Mouse (Mus musculus): ENCODE results near the gene Adgre5.
A peak's percentile ranks its signal among the peaks of the same experiment; 100 is the strongest.

Adgre5 gene

DNA sequence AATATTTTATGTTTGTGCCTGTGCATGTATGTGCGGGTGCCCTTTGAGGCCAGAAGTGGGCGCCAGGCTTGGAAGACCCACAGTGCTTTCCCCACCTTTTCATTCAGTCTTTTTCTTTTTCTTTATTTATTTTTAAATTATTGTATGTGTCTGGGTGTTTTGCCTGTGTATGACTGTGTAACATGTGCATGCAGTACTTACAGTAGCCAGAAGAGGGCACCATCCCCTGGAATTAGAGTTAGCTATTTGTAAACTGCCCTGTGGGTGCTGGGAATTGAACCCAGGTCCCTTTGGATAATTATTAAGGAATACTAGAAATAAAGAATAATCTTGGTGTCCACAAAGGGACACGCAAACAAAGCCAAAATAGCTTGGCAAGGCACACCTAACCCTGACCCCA is 15.1 kb upstream of the Adgre5 start:
- peak; percentile 38 to 54 for DNase-seq (ENCODE audit: low read depth in 2 of 2, low spot score in 2 of 2)

DNA sequence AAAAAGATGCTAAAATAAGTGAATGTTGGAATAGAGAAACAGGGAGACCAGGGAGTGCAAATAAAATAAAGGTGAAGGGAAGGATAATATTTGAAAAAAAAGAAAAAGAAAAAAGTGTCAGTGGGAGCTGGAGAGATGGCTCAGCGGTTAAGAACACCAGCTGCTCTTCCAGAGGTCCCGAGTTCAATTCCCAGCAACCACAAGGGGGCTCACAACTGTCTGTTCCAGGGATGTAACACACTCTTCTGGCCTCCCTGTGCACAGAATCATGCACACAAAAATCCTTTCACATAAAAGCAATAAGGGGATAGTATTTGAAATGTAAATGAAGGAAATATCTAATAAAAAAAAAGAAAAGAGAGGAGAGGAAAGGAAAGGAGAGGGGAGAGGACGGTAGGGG is 13.0 kb upstream of the Adgre5 start:
- DNase-seq (ENCODE audit: low read depth in 2 of 2, low spot score in 2 of 2), result no peak

DNA sequence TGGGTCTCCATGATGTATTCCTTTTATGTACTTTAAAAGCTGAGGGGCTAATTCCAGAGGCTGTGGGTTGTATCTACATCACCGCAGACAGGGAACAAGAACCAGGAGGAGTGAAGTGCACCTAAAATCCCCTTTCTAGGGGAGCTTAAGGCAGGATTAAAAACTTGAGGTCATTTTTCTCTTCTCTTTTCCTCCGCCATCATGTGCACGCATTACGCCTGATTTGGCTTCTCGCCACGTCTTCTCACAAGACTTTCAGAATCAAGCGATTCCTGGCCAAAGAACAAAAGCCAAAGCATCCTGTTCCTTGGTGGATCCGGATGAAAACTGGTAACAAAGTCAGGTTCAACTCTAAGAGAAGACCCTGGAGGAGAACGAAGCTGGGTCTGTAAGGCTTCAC is 8.1 kb upstream of the Adgre5 start:
- DNase-seq (ENCODE audit: low read depth in 2 of 2, low spot score in 2 of 2), result no peak

- peak; percentile 82 to 87 for DNase-seq (ENCODE audit: low read depth in 2 of 2, low spot score in 2 of 2)
Measured at GRCm38 (mm10) chr8:83748708-83749107, 7.6 kb upstream of the Adgre5 start.

- DNase-seq (ENCODE audit: low read depth in 2 of 2, low spot score in 2 of 2), result peak; percentile 65
Measured at GRCm38 (mm10) chr8:83747661-83748346, 6.7 kb upstream of the Adgre5 start.

DNA sequence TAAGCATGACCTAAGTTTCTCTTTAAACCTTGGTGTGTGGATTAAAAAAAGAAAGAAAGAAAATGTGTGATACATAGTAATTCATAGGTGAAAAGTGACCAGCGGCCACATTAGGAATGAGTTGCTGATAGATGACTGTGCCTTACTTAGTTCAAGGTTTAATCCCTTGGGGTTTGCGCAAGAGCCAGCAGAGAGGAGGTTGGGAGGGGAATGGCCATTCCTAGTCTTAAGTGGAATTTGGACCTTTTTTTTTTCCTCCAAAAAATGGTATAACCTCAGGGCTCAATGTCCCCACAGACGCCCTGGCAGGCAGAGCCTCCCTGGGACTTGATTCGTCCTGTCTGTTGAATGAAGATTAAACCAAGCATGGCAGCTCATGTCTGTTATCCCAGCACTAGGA is 2.9 kb upstream of the Adgre5 start:
- DNase-seq (ENCODE audit: low read depth in 2 of 2, low spot score in 2 of 2), result no peak

- DNase-seq (ENCODE audit: low read depth in 2 of 2, low spot score in 2 of 2), result no peak
Measured at GRCm38 (mm10) chr8:83742968-83743367, 1.8 kb upstream of the Adgre5 start.

DNA sequence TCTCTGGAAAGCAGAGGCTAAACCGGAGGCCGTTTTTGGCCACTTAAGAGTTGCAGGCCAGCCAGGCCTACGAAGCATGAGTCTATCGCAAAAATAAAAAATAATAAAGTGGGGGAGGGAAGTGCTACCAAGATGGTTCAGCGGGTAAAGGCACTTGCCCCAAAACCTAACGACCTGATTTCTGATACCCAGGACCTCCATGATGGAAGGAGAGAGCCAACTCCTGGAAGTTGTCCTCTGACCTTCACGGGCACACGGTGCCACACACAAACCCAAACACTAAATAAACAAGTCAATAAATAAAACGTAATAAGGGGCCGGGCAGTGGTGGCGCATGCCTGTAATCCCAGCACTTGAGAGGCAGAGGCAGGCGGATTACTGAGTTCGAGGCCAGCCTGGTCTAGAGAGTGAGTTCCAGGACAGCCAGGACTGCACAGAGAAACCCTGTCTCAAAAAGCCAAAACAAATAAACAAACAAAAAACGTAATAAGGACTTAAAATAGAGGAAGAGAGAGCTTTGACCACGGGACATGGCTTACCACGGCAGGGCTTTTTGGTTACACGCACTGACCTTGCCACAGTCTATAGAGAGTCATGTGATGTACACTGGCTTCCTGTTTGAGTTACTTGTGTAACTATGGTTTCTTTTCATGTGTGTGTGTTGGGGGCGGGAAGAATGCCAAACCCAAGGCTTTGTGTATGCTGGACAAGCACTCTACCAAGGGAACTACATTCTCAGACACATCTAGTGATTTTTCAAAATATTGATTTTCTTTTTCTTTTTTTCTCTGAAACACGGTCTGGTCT is 926 bp upstream of the Adgre5 start:
- DNase-seq (ENCODE audit: low read depth in 2 of 2, low spot score in 2 of 2), result peak; percentile 45 to 60

GRCm38 (mm10) chr8:83740586-83740975 is 545 bp downstream of the Adgre5 start:
- no peak for DNase-seq (ENCODE audit: low read depth in 2 of 2, low spot score in 2 of 2)

GRCm38 (mm10) chr8:83739711-83740468 is 1.2 kb downstream of the Adgre5 start:
- DNase-seq (ENCODE audit: low read depth in 2 of 2, low spot score in 2 of 2), result peak; percentile 79 to 80

DNA sequence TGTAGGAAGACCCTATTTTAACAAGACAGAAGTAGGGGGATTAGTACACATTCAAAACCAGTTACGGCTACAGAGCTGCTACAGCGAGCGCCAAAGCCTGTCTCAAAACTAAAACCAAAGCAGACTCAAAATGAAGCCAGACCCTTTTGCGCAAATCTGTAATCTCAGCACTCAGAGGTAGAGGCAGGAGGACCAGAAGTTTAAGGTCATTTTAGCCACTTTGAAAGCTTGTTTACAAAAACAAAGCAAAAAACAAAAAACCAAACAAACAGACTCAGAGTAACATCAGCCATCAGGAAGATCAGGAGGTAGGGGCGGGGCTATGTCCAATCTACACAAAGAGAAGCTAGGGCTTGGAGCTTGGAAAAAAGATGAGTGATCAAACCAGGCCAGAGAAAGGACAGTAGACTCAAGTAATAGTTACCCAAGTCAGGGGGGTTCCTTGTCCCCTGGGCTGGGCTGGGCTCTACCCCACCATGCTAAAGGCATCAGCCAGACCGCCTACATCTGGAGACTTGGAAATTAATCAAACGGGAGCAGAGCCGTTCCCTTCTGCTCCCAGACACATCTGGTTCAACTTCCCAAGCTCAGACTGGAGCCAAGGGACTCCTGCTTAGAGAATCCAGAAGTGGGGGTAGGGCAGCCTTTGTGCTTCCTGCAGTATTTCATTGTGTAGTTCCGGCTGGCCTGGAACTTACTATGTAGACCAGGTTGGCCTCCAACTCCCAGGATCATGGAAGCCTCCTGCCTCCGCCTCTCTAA is 2.0 kb downstream of the Adgre5 start:
- no peak for DNase-seq (ENCODE audit: low read depth in 2 of 2, low spot score in 2 of 2)

GRCm38 (mm10) chr8:83737852-83738562 is 3.1 kb downstream of the Adgre5 start:
- DNase-seq (ENCODE audit: low read depth in 2 of 2, low spot score in 2 of 2), result no peak

DNA sequence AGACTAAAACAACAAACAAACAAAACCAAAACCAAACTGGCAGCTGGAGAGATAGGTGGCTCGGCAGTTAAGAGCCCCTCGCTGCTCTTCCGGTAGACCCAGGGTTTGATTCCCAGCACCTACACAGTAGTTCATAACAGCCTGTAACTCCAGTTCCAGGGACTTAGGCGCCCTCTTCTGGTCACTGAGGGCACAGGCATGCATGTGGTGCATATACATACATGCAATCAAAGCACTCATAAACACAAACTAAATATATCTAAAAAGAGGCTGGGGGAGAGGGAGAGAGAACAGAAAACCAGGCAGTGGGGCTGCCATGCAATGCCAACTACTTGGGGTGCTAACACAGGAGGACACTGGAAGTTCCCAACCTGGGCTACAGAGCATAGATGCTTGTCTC is 3.8 kb downstream of the Adgre5 start:
- no peak for DNase-seq (ENCODE audit: low read depth in 2 of 2, low spot score in 2 of 2)

- peak; percentile 88 to 92 for DNase-seq (ENCODE audit: low read depth in 2 of 2, low spot score in 2 of 2)
Measured at GRCm38 (mm10) chr8:83736681-83737080, 4.4 kb downstream of the Adgre5 start.

DNA sequence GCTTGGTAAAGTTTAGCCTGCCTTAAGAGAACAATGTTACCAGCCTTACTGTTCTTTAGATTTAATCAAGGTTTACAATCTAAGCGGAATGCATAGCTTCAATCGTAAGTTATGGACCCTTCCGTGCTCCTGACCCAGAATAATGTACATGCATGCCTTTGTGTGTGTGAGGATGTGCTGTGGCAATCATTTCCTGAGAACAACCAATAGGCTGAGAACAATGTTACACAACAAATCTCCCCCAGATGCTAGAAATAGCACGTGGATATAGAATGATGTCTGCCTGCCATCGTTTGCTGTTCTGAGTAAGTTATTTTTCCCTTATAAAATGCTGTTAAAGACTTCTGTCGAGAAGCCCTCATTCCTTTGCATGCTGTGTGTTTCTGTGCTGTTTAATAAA is 8.2 kb downstream of the Adgre5 start:
- no peak for DNase-seq (ENCODE audit: low read depth in 2 of 2, low spot score in 2 of 2)

DNA sequence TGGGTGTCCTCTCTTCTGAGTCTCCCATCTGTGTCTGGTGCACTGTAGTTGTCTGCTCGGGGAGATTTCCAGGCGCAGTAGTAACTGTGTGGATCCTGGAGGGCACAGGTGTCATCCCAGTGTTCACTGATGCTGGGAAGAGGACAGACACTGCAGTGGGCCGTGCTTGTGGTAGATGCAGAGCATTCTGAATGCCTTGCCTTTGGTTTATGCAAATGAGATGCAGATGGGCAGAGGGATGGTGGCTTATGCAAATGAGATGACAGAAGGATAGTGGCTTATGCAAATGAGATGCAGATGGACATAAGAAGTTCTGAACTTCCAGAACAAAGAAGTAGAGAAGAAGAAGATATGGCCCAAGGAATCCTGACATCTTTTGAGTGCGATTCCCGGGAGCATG is 9.2 kb downstream of the Adgre5 start:
- no peak for DNase-seq (ENCODE audit: low read depth in 2 of 2, low spot score in 2 of 2)

DNA sequence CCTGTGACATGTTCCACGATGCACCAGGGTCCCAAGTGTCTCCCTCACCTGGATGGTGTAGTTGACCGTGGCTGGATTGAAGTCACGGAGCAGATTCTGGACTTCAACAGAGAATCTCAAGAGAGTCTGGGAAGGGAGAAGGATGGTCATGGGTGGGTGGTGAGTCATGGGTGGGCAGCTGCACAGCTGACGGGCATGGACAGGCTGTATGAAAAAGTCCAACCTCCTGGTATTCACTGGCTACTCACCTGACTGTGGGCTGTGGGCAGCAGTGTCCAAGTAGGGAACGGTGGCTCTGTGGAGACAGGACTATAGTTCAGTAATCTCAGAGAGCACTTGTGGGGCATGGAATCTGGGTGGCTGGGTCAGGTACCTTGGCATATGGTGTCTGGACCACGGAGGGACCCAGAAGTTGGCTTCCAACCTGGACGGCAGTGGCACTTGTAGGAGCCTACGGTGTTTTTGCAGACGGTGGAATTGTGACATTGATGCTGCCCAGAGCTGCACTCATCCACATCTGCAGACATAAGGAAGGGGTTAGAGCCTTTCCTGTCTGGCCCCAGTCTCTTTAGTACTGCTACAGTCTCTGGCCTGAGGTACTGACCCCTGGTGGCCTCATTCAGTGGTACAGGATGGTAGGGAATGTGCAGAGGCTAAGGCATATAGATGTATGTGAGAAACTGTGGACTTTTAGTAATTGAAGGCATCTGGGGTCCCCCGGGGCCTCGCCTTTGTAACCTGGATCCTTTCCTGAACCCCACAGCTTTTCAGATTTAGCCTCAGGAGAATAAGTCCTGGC is 11.9 kb downstream of the Adgre5 start:
- DNase-seq (ENCODE audit: low read depth in 2 of 2, low spot score in 2 of 2), result peak in 1 of 2 experiments; percentile 51

DNA sequence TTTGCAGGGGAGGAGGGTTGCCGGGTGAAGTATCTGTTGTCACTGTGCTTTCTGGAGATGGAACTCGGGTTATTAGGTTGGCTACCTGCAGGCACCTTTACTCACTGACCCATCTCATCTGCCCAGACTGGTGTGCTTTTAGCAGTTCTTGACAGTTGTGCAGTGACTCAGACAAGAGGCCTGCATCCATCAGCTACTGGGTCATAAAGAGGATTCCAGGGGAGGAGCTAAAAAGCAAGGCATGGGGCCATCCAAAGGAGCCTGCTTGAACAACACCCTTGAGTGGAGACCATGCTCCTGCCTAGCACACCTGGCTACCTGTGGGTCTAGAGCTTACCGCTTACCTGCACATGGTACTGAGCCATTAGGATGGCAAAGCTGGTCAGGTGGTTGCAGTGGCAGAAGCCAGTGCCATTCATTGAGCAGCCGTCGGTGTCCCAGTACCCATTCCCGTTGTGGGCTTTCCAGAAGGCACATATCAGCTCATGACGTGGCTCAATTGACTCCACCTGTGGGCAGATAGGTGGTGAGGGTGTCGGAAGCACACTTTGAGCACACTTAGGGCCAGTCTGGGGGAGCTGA is 15.5 kb downstream of the Adgre5 start:
- DNase-seq (ENCODE audit: low read depth in 2 of 2, low spot score in 2 of 2), result no peak

- DNase-seq (ENCODE audit: low read depth in 2 of 2, low spot score in 2 of 2), result peak; percentile 75 to 83
Measured at GRCm38 (mm10) chr8:83724697-83725482, 16.2 kb downstream of the Adgre5 start.

Data from CD8-positive naive resting alpha-beta T cell, adult 2 months (primary cell).